Mouse (Mus musculus) ovary, postnatal 10 days (tissue): ENCODE measurements at regions not wholly inside any gene's neighbourhood (a gene's known extent, or its start where the extent isn't known, plus 50 kb on each side); places are given as distances from the start of the nearest gene placed in this dataset.

ENCODE experiments used
- DNase-seq: peaks from one replicate; pipeline ENCODE4 v3.0.0; 2022; ENCODE audit warnings: low spot score

DNA sequence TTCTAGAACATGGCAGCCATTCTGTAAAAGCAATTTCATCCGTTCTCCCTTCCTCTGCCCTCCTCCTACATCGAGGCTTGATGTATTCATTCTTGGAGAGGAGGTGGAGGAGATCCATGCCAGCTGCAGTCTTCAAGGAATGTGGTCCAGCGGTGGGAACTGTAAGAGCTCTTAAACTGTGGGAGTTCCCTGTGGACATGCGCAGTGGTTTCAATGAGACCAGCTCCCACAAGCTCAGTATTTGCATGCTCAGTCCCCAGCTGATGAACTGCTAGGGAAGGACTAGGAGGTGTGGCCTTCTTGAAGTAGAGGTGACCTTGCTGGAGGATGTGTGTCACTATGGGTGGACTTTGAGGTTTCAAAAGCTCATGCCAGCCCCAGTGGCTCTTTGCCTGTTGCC lies 163.7 kb upstream of the Ctnnb1 start:
- no peak for DNase-seq

DNA sequence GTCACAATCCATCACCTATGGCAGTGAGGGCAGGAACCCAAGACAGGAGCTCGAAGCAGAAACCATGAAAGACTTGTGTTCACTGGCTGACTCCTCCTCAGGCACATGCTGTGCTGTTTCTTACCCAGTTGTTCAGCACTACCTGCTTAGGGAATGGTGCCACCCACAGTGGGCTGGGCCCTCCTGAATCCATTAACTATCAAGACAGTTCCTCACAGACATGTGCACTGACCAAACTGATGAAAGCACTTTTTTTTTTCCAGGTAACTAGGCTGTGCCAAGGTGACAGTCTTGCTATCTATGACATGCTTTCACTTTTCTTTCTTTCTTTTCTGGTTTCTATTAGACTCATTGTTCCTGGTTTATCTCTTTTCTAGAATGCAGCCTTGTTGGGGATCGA lies 162.1 kb upstream of the Ctnnb1 start:
- DNase-seq: no peak

- no peak for DNase-seq
Observed at GRCm38 (mm10) chr9:120767396-120767795, 161.6 kb upstream of the Ctnnb1 start.

GRCm38 (mm10) chr9:120769056-120769455 lies 160.0 kb upstream of the Ctnnb1 start:
- DNase-seq: no peak

DNA sequence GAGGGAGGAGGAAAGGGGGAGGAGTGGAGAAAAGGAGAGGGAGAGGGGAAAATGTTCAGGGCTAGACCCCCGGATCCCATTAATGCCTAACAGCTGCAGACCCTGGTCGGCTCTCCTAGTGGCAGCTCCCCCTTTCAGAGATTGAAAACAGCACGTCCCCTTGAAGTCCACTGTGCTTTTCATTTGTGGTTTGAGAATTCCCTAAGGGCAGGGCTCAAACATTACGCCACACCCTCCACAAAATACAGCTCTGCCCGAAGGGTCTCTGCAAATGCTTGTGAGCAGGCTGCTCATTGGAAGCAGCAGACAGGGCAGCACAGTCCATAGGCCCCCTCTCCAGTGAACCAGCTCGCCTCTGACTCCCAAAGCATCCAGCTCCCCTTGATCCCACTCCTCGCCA lies 159.3 kb upstream of the Ctnnb1 start:
- no peak for DNase-seq

- no peak for DNase-seq
Observed at GRCm38 (mm10) chr9:120770886-120771285, 158.1 kb upstream of the Ctnnb1 start.

- no peak for DNase-seq
Observed at GRCm38 (mm10) chr9:120771896-120772530, 157.0 kb upstream of the Ctnnb1 start.

- DNase-seq: no peak
Observed at GRCm38 (mm10) chr9:120774251-120774650, 154.8 kb upstream of the Ctnnb1 start.

DNA sequence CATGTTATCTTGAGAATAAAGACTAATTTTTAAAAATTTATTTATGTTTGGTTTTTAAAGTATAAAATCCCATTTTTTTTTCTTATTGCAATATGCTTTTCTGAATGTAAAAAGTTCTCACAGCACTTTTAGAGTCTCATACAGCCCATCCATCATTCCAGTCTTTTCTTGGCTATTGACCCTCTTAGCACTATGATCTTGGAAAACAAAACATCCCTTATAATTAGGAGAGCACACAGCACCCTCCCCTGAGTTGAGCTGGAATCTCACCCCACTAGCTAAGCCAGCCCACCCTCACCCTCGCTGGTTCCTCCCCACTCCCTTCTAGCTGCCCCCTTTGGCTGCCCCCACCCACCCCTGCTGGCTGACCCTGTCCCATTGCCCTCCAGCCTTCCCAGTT lies 154.2 kb upstream of the Ctnnb1 start:
- no peak for DNase-seq

DNA sequence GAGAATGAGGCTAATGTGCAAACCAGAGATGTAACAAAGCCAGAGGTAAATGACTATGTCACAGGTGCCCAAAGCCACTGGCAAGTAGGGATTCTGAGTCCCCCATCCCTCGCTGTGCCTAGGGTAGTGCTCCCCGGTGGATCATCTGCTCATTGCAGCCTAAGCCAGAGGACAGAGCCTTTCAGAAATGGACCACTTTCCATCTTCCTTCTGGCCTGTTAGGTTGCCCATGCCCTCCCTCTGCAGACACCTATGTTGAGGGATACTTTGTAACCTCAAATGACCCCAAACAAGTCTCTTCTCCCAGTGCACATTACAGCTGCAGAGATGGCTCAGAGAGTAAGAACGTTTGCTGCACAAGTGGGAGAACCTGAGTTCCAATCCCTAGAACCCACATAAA lies 153.3 kb upstream of the Ctnnb1 start:
- no peak for DNase-seq

DNA sequence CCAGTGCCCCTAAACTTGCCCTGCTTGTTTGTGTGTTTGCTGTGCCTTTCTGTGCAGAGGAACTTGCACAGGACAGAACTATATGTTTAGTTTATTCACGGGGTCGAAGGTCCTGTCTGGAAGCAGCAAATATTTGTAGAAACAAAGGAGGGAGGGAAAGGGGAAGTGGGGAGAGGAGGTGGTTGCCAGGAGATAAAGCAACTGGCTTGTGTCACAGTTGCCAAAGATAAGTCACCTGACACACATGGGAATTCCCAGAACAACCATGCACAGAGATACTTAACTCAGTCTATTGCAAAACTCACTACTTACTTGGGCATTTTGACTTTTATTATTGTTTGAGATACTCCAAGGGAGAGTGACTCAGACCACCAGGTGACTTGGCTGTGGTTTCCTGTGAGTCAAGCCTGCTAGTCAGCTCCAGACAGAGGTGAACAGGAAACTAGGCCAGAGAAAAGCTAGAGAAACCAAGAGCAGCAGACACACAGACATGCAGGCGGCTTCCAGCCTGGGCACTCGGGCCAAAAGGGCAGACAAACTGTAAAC lies 152.5 kb upstream of the Ctnnb1 start:
- no peak for DNase-seq

GRCm38 (mm10) chr9:120777016-120777415 lies 152.0 kb upstream of the Ctnnb1 start:
- no peak for DNase-seq

DNA sequence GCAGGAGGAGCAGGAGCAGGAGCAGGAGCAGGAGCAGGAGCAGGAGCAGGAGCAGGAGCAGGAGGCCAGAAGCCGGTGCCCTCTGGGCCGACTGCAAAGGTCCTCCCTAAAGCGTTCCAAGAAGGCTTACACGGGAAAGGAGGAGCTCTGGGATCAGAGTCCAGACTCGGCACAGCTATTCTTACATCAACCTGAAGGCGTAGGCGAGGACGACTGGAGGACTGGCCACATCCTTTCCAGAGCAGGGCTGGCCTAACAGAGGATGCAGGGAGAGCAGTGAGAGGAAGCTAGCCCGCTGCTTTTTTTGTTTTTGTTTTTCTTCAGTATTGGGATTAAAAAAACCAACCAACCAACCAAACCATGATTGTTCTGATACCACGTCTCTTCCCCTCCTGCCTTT lies 151.5 kb upstream of the Ctnnb1 start:
- DNase-seq: no peak

DNA sequence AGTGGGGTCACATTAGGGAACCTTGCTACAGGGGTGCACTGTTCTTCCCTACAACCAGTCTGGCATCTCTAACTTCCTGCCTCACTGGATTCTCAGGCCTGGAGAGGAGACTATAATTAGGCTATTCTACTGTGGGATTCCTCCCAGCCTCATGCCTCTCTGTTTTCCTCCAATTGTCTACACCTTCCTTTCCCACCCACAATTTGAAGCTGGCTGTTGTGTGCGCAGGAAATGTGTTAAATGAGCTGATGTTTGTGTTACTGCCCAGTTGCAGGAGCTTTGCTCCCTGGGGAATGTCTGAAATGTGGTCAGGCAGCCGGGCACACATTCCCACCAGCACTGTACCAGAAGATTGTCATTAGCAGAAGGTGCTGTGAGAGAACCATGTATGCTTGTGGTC lies 150.6 kb upstream of the Ctnnb1 start:
- no peak for DNase-seq

- no peak for DNase-seq
Observed at GRCm38 (mm10) chr9:120794210-120794609, 134.8 kb upstream of the Ctnnb1 start.

GRCm38 (mm10) chr9:120796111-120796880 lies 132.7 kb upstream of the Ctnnb1 start:
- no peak for DNase-seq

GRCm38 (mm10) chr9:120797996-120798663 lies 130.9 kb upstream of the Ctnnb1 start:
- no peak for DNase-seq

DNA sequence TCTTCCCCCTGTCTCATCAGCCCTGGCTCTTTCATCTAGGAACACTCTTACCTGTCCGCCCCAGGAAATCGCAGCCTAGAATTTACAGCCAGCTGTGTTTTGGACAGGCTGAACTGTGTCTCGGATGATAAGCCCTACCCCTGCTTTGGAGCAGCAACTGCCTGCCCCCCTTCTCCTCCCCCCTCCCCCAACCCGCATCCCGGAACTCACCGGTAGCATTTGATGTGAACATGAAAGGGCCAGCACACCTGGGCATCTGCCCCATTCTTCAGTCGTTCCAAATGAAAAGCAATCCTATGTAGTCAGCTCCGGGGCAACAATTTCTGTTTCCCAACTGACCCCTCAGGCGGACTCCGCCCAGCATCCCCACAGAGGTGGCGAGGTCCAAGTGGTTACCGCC lies 130.1 kb upstream of the Ctnnb1 start:
- no peak for DNase-seq

- no peak for DNase-seq
Observed at GRCm38 (mm10) chr9:120802646-120803045, 126.4 kb upstream of the Ctnnb1 start.

DNA sequence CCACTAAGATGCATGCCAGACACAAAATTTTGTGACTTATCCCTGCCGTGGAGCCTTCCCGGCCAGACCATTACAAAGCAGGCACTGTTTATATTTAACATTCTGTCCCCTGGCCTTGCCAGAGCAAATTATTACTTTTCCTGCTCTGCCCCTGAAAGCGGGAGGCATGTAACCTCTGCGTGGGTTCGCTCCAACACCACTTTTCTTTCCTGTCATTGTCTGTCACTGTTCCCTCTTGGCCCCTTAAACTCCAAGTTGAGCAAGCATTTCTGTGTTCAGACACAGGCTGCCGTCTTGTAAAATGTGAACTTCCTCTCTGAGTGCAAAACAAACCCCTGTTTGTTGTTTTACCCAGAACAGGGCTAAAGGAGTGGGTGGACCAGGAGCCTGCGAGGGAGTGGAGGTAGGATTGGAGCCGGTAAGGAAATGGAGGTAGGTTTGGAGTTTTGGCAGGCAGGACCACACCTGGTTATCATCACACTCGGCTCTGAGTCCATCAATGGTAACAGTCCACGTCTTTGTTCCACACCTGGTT lies 124.2 kb upstream of the Ctnnb1 start:
- no peak for DNase-seq

DNA sequence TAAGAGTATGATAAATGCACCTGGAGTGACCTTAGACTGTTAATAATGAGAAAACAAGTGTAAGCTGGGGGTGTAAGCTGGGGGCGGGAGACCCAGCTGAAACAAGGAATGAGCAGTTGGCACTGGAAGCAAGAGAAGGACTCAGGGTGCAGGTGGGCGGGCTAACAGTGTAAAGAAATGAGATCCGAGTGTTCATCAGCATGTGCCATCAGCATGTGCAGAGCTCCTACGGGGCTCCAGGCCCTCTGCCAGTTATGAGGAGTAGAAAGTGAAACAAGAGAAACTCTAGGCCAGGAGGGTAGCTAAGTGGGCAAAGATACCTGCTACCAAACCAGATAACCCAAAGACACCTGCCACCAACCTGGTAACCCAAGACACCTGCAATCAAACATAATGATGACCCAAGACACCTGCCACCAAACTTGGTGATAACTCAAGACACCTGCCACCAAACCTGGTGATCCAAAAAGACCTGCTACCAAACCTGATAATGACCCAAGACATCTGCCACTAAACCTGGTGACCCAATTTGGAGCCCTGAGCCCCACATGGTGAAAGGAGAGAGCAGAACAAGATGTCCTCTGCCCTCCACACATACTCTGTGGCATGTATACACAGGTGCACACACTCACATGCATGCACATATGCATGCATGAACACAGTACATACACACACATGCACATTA lies 120.1 kb upstream of the Ctnnb1 start:
- no peak for DNase-seq

- no peak for DNase-seq
Observed at GRCm38 (mm10) chr9:120811522-120811921, 117.5 kb upstream of the Ctnnb1 start.
